Mouse (Mus musculus) stomach, postnatal 0 days (tissue): ENCODE measurements at regions not wholly inside any gene's neighbourhood (a gene's known extent, or its start where the extent isn't known, plus 50 kb on each side); places are given as distances from the start of the nearest gene placed in this dataset.

ENCODE experiments used
- ATAC-seq: fragments of 200-750 bp; cut with Nextera tagmentation; 2 replicates; pipeline ENCODE4 v1.8.0; 2017; ENCODE audit not compliant: low FRiP score, low TSS enrichment
- DNase-seq: peaks from one replicate; pipeline ENCODE4 v3.0.0-alpha.2; 2016; ENCODE audit warnings: low spot score
- H3K27ac ChIP-seq: fragments of 300-500 bp; sonication (generic); replicated peaks from 2 replicates; pipeline ENCODE4 v1.5.1; 2014; ENCODE audit warnings: mild to moderate bottlenecking, control low read depth
- H3K27me3 ChIP-seq: fragments of 300-500 bp; sonication (generic); 2 replicates; pipeline ENCODE4 v1.6.1; 2014; ENCODE audit warnings: low read length; ENCODE audit not compliant: control insufficient read depth, insufficient read depth
- H3K36me3 ChIP-seq: fragments of 300-500 bp; sonication (generic); 2 replicates; pipeline ENCODE4 v1.6.1; 2014; ENCODE audit warnings: low read length, mixed read lengths; ENCODE audit not compliant: control insufficient read depth, insufficient read depth
- H3K4me1 ChIP-seq: fragments of 300-500 bp; sonication (generic); replicated peaks from 2 replicates; pipeline ENCODE4 v1.6.1; 2014; ENCODE audit warnings: antibody characterized with exemption; ENCODE audit not compliant: control insufficient read depth, insufficient read depth
- H3K4me2 ChIP-seq: fragments of 300-500 bp; sonication (generic); replicated peaks from 2 replicates; pipeline ENCODE4 v1.6.1; 2014; ENCODE audit warnings: low read depth, mild to moderate bottlenecking, control low read depth, moderate library complexity
- H3K4me3 ChIP-seq: fragments of 300-500 bp; sonication (generic); 2 replicates; pipeline ENCODE4 v1.5.1; 2014; ENCODE audit warnings: low read depth, low read length, control low read depth
- H3K9ac ChIP-seq: fragments of 300-500 bp; sonication (generic); 2 replicates; pipeline ENCODE4 v1.6.1; 2014; ENCODE audit warnings: mild to moderate bottlenecking, low read length, control low read depth, mixed read lengths
- H3K9me3 ChIP-seq: fragments of 300-500 bp; sonication (generic); 2 replicates; pipeline ENCODE4 v1.6.1; 2016; ENCODE audit warnings: low read length; ENCODE audit not compliant: control insufficient read depth
- CTCF ChIP-seq: IDR thresholded peaks from 2 replicates; pipeline ENCODE4 v1.5.1; 2016; ENCODE audit warnings: antibody characterized with exemption, low read depth, mild to moderate bottlenecking, moderate library complexity
- EP300 ChIP-seq: optimal IDR thresholded peaks from 2 replicates; pipeline ENCODE3; 2016; ENCODE audit warnings: antibody characterized with exemption
- WGBS: fragments of 180-500 bp; shearing (Covaris S2); extraction: QIAGEN DNeasy Blood & Tissue Kit; methylation state at CpG from one replicate; pipeline ENCODE4 v1.1.7; 2014; 5-methylcytosine and 5-hydroxymethylcytosine counted together

DNA sequence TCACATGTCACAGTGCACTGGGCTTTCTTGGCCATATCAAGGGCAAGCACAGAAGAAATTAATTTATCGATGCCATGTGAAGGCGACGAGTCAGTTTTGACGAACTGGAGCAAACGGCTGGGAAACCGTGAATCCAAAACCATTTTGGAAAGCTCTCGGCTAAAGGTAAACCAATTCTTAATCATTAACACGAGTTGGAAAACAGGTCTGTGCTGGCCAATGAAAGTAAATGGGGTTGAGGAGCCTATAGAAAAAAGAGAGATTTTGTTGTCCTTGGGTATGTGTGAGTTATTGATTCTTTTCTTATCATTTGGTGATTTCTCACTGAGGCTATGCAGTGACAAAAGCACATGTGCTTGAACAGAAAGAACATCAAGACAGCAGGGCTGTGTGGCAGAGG is 397.1 kb downstream of the H2al1j start:
- Histone ChIP-seq H3K4me2 (no peak overlapping the region), H3K27ac (no peak overlapping the region), H3K27me3 (no peaks in the 10 kb centered on the region), H3K4me3 (no peak overlapping the region), H3K9ac (no peak overlapping the region), H3K36me3 (no peaks in the 10 kb centered on the region), H3K4me1 (no peaks in the 10 kb centered on the region), H3K9me3 (no peaks in the 10 kb centered on the region)
- WGBS: 76% methylated on average over 8 of the region's 8 CpGs
- ATAC-seq: no peak
- no peak for TF ChIP-seq EP300
- no peak for DNase-seq

DNA sequence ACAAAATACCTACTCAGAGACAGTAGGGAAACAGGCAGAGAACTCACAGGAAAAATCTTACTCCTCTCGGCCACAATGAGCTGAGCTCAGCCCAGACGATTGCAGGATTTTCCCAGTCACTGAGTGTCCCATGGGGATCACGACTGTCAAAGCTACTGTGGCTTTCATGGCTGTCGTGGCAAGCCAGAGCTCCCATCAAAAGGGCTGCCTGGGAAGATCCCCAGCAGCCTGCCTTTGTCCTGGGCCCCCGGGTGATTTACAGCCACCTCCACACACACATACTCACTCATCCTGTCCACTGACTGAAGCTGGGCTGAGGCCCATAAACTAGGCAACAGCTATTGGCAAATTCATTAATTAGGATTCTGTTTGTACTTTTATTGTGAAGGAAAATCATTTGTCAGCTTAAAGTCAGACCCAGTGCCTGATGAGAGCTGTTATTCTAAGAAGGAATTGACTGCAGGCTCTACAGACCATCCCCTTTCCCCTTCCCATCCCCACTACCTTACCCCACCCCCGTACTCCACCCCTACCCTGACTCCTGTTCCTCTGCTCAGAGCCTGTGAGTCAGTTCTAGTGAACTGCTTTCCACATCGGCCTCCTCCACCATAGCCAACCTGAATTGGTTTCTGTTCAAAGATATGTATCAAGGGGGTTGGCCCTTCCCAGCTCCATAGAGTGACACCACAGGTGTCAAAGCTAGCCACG is 399.1 kb downstream of the H2al1j start:
- no peak for DNase-seq

GRCm38 (mm10) chrX:11728481-11728880 is 400.9 kb downstream of the H2al1j start:
- WGBS: 44% methylated on average over 4 of the region's 4 CpGs
- H3K4me3 ChIP-seq: no peak overlapping the region
- H3K4me1 ChIP-seq: no peaks in the 10 kb centered on the region
- DNase-seq: no peak
- no peaks in the 10 kb centered on the region for H3K36me3 ChIP-seq
- ATAC-seq: no peak
- no peak overlapping the region for H3K27ac ChIP-seq
- H3K9ac ChIP-seq: no peak overlapping the region
- TF ChIP-seq CTCF: no peak
- TF ChIP-seq EP300: no peak
- H3K27me3 ChIP-seq: no peaks in the 10 kb centered on the region
- no peaks in the 10 kb centered on the region for H3K9me3 ChIP-seq
- no peak overlapping the region for H3K4me2 ChIP-seq

More for the DNA sequence above, 399.1 kb downstream of the H2al1j start:
- Histone ChIP-seq H3K27me3 (no peaks in the 10 kb centered on the region), H3K4me2 (no peak overlapping the region), H3K36me3 (no peaks in the 10 kb centered on the region), H3K9ac (no peak overlapping the region), H3K4me3 (no peak overlapping the region), H3K9me3 (no peaks in the 10 kb centered on the region), H3K4me1 (no peaks in the 10 kb centered on the region), H3K27ac (no peak overlapping the region)
- 48% methylated on average over 8 of the region's 8 CpGs for WGBS
- ATAC-seq: no peak
- no peak for TF ChIP-seq CTCF
- no peak for TF ChIP-seq EP300

DNA sequence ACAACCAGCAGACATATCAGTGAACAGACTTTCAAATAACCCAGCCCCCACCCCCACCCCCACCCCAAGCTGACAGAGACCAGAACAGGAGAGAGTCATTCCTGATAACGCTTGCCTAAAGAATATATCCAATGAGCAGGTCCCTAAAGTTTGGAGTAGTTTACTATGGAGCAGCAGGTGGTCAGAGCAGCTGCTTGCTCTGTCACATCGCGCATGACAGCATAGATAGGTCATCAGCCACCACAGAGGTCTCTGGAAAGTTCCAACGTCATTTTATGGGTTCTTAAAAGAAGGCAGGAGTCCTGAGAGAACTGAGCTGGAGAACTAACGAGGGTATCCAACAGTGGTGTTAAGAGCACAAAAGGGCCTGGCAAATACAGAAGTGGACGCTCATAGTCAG is 402.4 kb downstream of the H2al1j start:
- no peaks in the 10 kb centered on the region for H3K36me3 ChIP-seq
- H3K4me2 ChIP-seq: no peak overlapping the region
- no peaks in the 10 kb centered on the region for H3K27me3 ChIP-seq
- TF ChIP-seq EP300: no peak
- no peak for TF ChIP-seq CTCF
- H3K4me1 ChIP-seq: no peaks in the 10 kb centered on the region
- DNase-seq (no peak), ATAC-seq (no peak)
- no peak overlapping the region for H3K4me3 ChIP-seq
- no peak overlapping the region for H3K27ac ChIP-seq
- no peak overlapping the region for H3K9ac ChIP-seq
- H3K9me3 ChIP-seq: no peaks in the 10 kb centered on the region
- WGBS: 78% methylated on average over 6 of the region's 6 CpGs

- 80% methylated on average over 2 of the region's 2 CpGs for WGBS
- ATAC-seq: no peak
- Histone ChIP-seq H3K36me3 (no peaks in the 10 kb centered on the region), H3K4me3 (no peak overlapping the region), H3K9me3 (no peaks in the 10 kb centered on the region), H3K9ac (no peak overlapping the region), H3K27ac (no peak overlapping the region), H3K27me3 (no peaks in the 10 kb centered on the region), H3K4me1 (no peaks in the 10 kb centered on the region), H3K4me2 (no peak overlapping the region)
- no peak for TF ChIP-seq CTCF
- no peak for TF ChIP-seq EP300
- no peak for DNase-seq
Observed at GRCm38 (mm10) chrX:11732371-11732770, 404.7 kb downstream of the H2al1j start.

- H3K4me1 ChIP-seq: no peaks in the 10 kb centered on the region
- no peak overlapping the region for H3K4me2 ChIP-seq
- H3K9ac ChIP-seq: no peak overlapping the region
- H3K27me3 ChIP-seq: no peaks in the 10 kb centered on the region
- WGBS: 37% methylated on average over 27 of the region's 27 CpGs
- H3K36me3 ChIP-seq: no peaks in the 10 kb centered on the region
- no peak overlapping the region for H3K4me3 ChIP-seq
- no peak for TF ChIP-seq EP300
- no peak for TF ChIP-seq CTCF
- H3K9me3 ChIP-seq: no peaks in the 10 kb centered on the region
- peak; percentile 54 for ATAC-seq
- H3K27ac ChIP-seq: peak overlapping the region; percentile 35; the same call in 1 of the 2 replicates
- DNase-seq: peak; percentile 53
Observed at GRCm38 (mm10) chrX:11734505-11735435, 407.1 kb downstream of the H2al1j start.
